Mouse (Mus musculus): ENCODE data around the gene Cyp2c68.
"Not testable (repeated sequence)": the region's sequence is repeated elsewhere in the genome, so short reads cannot be mapped to it uniquely, and the experiment has no call there.

Gene Cyp2c68

DNA sequence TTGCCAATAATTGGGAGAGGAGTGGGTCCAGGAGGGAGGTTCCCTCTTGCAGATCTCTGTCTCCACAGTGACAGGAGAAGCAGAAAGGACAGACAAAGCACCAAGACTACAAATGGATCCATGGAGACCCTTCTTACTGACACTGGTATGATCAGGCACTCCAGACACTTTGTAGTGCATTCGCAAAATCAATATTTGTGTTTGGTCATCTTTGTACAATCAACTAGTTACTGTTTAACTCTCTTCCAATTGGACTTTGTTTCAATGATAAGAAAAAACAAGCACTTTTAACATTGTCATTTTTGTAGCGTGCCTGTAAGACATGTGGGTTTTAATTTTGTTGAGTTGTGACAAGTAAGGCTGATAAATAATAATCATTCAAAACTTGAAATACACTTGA is at the start of gene Cyp2c68:
TSS of gene Cyp2c68 (minus strand) at position 135 of the 400 bp plus-strand sequence.
- DNase-seq (ENCODE audit: low spot score) = no peak

DNA sequence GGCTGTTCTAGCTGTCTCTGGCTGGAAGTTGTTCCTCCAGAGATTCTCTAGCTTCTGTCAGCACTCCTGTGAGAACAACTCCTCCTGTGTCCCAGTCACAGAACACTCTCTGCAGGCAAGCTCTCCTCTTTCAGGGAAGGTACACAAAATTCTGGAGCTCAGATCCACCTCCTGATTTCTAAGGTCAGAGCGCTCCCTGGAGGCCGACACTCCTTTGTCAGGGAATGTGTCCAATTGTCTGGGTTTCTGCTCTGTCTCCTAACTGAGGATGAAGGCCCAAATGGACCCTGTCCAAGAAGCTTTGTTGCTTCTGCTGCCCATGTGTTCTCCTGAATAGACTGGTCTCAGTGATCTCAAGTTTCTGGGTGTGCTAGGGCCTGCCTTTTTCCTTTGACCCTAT is 44.6 kb upstream of the Cyp2c68 start:
- DNase-seq (ENCODE audit: low spot score) = not testable (repeated sequence)

DNA sequence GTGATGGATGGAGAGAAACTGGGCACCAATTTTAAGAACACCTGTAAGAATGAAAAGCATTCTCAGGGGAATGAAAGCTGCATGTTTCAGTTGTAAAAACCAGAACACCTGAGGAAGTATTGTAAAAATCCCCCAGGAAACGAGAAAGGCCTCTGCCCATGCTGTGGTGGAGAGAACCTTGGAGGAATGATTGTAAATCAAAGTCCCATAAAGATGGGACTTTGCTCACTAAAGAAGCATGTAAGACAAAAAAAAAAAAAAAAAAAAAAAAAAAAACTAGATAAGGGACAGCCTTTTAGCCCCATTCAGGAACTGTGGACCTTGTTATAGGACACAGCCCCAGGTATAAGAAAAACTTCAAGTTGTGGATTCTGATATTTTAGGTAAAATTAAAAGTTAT is 4.5 kb upstream of the Cyp2c68 start:
- DNase-seq (ENCODE audit: low spot score) = no peak

DNA sequence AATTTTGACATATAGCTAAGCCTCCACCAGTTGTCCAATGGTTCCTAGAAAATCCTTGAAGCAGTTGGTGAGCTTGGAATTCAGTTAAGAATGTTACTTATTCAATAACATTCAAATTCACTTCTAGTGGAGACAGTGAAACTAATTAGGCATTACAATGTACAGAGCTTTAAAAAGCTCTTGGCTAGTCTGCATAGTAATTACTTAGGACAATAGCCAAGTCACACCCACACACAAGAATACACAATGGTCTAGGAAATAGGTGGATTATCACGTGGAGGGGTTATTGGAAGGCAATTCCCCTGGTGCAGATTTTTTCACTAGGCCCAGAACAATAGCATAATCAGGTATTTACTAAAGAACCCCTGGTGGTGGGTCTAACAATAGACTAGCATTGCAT is 3.5 kb upstream of the Cyp2c68 start:
- not testable (repeated sequence) for DNase-seq (ENCODE audit: low spot score)

DNA sequence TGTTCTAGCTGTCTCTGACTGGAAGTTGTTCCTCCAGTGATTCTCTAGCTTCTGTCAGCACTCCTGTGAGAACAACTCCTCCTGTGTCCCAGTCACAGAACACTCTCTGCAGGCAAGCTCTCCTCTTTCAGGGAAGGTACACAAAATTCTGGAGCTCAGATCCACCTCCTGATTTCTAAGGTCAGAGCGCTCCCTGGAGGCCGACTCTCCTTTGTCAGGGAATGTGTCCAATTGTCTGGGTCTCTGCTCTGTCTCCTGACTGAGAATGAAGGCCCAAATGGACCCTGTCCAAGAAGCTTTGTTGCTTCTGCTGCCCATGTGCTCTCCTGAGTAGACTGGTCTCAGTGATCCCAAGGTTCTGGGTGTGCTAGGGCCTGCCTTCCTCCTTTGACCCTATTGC is 29.7 kb downstream of the Cyp2c68 start:
- DNase-seq (ENCODE audit: low spot score) = not testable (repeated sequence)

DNA sequence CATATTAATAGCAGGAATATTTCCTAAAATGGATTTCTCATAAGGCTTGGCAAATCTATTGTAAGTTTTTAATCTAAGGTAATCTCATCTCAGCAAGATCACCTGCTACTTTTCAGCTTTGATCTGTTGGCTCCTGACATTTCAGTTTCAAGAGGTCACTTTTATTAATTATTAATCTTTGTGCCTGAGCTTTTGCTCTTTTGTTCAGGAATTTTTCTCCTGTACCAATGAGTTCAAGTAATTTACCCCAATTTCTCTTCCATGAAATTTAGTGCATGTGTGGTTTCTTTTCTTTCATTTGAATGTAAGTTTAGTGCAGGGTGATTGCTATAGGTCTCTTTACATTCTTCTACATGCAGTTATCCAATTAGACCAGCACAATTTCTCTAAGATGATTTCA is 75.2 kb downstream of the Cyp2c68 start:
- not testable (repeated sequence) for DNase-seq (ENCODE audit: low spot score)

DNA sequence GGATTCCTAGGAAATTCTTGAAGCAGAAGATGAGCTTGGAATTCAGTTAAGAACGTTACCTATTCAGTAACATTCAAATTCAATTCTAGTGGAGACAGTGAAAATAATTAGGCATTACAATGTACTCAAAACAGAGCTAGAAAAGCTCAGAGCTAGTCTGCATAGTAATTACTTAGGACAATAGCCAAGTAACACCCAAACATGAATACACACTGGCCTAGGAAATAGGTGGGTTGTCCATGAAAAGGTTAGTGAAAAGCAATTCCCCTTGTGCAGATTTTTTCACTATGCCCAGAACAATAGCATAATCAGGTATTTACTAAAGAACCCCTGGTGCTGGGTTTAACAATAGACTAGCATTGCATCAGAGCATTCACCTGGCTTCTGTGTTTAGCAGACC is 88.5 kb downstream of the Cyp2c68 start:
- DNase-seq (ENCODE audit: low spot score) = no peak

DNA sequence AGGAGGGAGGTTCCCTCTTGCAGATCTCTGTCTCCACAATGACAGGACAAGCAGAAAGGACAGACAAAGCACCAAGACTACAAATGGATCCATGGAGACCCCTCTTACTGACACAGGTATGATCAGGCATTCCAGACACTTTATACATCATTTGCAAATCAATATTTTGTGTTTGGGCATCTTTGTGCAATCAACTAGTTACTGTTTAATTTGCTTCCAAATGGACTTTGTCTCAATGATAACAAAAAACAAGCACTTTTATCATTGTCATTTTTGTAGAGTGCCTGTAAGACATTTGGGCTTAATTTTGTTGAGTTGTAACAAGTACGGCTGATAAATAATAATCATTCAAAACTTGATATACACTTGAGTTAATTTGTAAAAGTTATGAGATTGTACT is 91.9 kb downstream of the Cyp2c68 start, which contains the start of gene Cyp2c67:
TSS of gene Cyp2c67 (minus strand) at position 114 of the 400 bp plus-strand sequence.
- no peak for DNase-seq (ENCODE audit: low spot score)

DNA sequence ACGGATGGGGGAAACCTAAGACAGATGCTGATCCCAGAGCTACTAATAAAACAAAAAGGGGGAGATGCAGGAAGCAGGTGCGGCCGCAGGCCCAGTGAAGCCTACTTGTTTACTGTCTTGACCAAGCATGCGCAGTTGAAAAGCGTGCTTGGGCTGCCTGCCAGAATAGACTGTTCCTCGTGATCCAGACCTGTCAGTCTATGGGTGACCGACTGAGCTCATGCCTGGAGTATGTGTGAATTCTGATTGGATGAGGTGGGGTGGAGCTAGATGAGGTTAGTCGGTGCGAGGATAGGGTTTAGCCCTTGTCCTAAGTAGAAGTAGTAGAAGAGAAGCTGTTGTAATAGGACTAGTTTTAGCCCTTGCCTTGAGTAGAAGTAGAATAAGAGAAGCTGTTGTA is 93.3 kb downstream of the Cyp2c68 start:
- DNase-seq (ENCODE audit: low spot score) = no peak

DNA sequence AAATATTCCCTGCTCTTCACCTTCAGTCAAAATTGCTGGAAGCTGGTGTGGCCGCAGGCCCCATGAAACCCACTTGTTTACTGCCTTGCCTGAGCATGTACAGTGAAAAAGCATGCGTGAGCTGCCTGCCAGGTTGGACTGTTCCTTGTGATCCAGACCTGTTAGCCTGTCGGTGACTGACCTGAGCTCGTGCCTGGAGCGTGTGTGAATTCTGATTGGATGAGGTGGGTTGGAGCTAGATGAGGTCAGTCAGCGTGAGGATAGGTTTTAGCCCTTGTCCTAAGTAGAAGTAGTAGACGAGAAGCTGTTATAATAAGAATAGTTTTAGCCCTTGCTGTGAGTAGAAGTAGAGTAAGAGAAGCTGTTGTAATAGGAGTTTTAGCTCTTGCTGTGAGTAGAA is 96.3 kb downstream of the Cyp2c68 start:
- not testable (repeated sequence) for DNase-seq (ENCODE audit: low spot score)

Data from lung, postnatal 25 days (tissue).